Mouse (Mus musculus) gastrocnemius, postnatal 4 days (tissue): ENCODE results near the gene Krtap4-2. TPM values are rescaled to one million over a fixed set of nuclear protein-coding genes. Genes with fewer than 3 reads are reported as not detected.

Experiments used
- DNase-seq, 2 experiments: peaks; one replicate each; pipeline ENCODE4 v3.0.0; 2021 to 2022; ENCODE audit warnings: low spot score in 2 of 2, mixed read lengths in 2 of 2
- total RNA-seq, 2 experiments: library from RNA; stranded (reverse); gene quantifications; 2 replicates each; pipeline ENCODE4 v1.2.3; 2021

Gene Krtap4-2
- total RNA-seq, 2 experiments from 2014 or later, result not detected

DNA sequence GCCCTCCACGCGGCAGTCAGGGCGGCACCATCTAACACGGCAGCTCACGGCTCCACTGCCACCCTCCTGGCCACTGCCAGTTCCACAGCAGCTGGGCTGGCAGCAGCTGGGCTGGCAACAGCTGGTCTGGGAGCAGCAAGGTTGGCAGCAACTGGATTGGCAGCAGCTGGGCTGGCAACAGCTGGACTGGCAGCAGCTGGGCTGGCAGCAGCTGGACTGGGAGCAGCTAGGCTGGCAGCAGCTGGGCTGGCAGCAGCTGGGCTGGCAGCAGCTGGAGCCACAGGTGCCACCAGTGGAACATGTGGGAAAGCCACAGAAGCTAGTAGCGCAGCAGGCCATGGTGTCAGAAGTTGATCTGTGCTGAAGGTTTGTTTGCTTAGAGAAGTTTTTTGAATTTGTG, 43.9 kb downstream of the Krtap4-2 start, which contains the start of gene Krtap1-3:
Gene Krtap1-3 (minus strand): TSS at position 359 of the 400 bp plus-strand sequence.
- DNase-seq, result no peak

DNA sequence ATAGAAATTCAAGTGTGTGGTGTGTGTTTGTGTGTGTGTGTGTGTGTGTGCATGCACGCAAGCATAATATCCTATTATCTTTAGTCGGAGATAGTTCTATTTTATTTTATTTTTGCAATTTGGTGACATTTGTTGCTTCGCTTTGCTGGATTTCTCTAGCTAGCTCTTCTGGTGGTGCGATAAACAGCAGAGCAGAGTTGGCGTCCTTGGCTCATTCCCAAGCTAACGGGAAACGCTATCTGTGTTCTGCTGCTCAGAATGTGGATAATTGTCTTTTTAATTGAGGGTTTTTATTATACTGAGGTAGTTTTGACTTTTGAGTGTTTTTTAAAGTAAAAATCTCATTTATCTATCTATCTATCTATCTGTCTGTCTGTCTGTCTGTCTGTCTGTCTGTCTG, 49.8 kb downstream of the Krtap4-2 start:
- no peak for DNase-seq

Other genes starting within 250 kb of the Krtap4-2 start
- gene Krt10, start 245.7 kb downstream of the Krtap4-2 start, total RNA-seq, result 1 to 10 TPM; 7.6 to 8.2 TPM
- not detected for gene Krt12, start 212.8 kb downstream of the Krtap4-2 start, total RNA-seq
- under 1 TPM in 1 of 2 experiments, not detected in 1; 0.32 TPM for gene Krt20, start 196.9 kb downstream of the Krtap4-2 start, total RNA-seq
- under 1 TPM in 1 of 2 experiments, not detected in 1; 0.16 TPM for gene Krt23, start 141.9 kb downstream of the Krtap4-2 start, total RNA-seq
- not detected for gene Krt39, start 113.7 kb downstream of the Krtap4-2 start, total RNA-seq
- not detected for gene Krt40, start 91.9 kb downstream of the Krtap4-2 start, total RNA-seq
- gene Krtap3-3, start 84.2 kb downstream of the Krtap4-2 start, total RNA-seq, result not detected
- not detected for gene Krtap3-2, start 78.2 kb downstream of the Krtap4-2 start, total RNA-seq
- not detected for gene Gm11939, start 75.6 kb downstream of the Krtap4-2 start, total RNA-seq
- not detected for gene Krtap3-1, start 68.5 kb downstream of the Krtap4-2 start, total RNA-seq
- not detected for gene Krtap1-5, start 54.1 kb downstream of the Krtap4-2 start, total RNA-seq
- not detected for gene Krtap1-4, start 51.4 kb downstream of the Krtap4-2 start, total RNA-seq
- gene Krtap1-3, start 43.7 kb downstream of the Krtap4-2 start, total RNA-seq, result not detected
- not detected for gene Krtap9-3, start 37.0 kb downstream of the Krtap4-2 start, total RNA-seq
- not detected for gene Gm11938, start 31.8 kb downstream of the Krtap4-2 start, total RNA-seq
- not detected for gene Gm11937, start 24.9 kb downstream of the Krtap4-2 start, total RNA-seq
- not detected for gene Krtap2-4, start 20.2 kb downstream of the Krtap4-2 start, total RNA-seq
- gene Gm11562, start 14.6 kb downstream of the Krtap4-2 start, total RNA-seq, result not detected
- not detected for gene Krtap4-1, start 6.8 kb downstream of the Krtap4-2 start, total RNA-seq
- gene Krtap4-7, start 9.0 kb upstream of the Krtap4-2 start, total RNA-seq, result not detected
- not detected for gene Gm11555, start 15.2 kb upstream of the Krtap4-2 start, total RNA-seq
- gene Gm11563, start 23.9 kb upstream of the Krtap4-2 start, total RNA-seq, result not detected
- not detected for gene Krtap4-6, start 30.9 kb upstream of the Krtap4-2 start, total RNA-seq
- gene Gm14190, start 55.7 kb upstream of the Krtap4-2 start, total RNA-seq, result not detected
- not detected for gene Gm14180, start 99.2 kb upstream of the Krtap4-2 start, total RNA-seq
- not detected for gene Gm11595, start 137.8 kb upstream of the Krtap4-2 start, total RNA-seq
- gene Krtap4-8, start 145.6 kb upstream of the Krtap4-2 start, total RNA-seq, result not detected
- gene Krtap4-9, start 150.1 kb upstream of the Krtap4-2 start, total RNA-seq, result not detected
- gene Gm11596, start 158.4 kb upstream of the Krtap4-2 start, total RNA-seq, result not detected
- gene Gm11569, start 163.8 kb upstream of the Krtap4-2 start, total RNA-seq, result not detected
- not detected for gene Gm11554, start 169.4 kb upstream of the Krtap4-2 start, total RNA-seq
- gene Krtap4-13, start 174.8 kb upstream of the Krtap4-2 start, total RNA-seq, result not detected
- not detected for gene Gm11564, start 180.6 kb upstream of the Krtap4-2 start, total RNA-seq
- not detected for gene 2300003K06Rik, start 203.0 kb upstream of the Krtap4-2 start, total RNA-seq
- not detected for gene Krtap4-16, start 216.5 kb upstream of the Krtap4-2 start, total RNA-seq
- gene Gm11568, start 222.8 kb upstream of the Krtap4-2 start, total RNA-seq, result not detected
- not detected for gene Gm11559, start 229.4 kb upstream of the Krtap4-2 start, total RNA-seq
- not detected for gene Krtap9-1, start 238.3 kb upstream of the Krtap4-2 start, total RNA-seq
- not detected for gene Gm11567, start 244.1 kb upstream of the Krtap4-2 start, total RNA-seq